Mouse (Mus musculus): ENCODE data around the gene Psmg1.
"Not testable (repeated sequence)": the region's sequence is repeated elsewhere in the genome, so short reads cannot be mapped to it uniquely, and the experiment has no call there.

Gene Psmg1

DNA sequence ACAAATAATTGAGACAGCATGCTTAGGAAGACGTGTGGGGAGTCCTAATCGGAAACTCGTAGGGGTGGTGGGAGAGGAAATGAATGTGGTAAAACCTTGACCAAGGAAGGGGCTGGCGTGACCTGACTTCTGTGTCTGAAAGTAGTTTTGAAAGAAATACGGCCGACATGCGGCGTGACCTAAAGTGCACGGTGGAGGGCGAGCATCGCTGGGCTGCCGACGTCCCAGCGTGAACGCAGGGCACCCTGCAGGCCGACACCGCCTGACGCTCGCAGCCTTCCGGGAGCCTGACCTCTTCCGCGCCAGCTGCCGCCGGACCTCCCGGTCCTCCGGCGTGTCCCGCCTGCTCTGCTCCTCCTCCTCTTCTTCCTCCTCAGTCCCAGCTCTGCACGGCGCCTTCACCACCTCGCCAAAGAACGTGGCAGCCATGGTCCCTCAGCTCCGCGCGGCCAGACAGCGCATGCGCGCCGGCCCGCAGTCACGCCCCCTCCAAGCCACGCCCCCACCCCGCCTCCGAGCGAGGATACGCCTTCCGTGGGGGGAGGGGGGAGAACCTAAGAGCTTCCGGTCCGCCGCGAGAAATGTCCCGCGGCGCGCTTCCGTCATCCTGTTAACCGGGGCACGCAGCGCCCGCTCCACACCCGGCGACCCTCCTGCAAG lies at the start of gene Psmg1:
TSS of gene Psmg1 (minus strand) at position 499 of the 660 bp plus-strand sequence.
- peak; percentile 96 for DNase-seq (ENCODE audit: low read depth, low spot score)

DNA sequence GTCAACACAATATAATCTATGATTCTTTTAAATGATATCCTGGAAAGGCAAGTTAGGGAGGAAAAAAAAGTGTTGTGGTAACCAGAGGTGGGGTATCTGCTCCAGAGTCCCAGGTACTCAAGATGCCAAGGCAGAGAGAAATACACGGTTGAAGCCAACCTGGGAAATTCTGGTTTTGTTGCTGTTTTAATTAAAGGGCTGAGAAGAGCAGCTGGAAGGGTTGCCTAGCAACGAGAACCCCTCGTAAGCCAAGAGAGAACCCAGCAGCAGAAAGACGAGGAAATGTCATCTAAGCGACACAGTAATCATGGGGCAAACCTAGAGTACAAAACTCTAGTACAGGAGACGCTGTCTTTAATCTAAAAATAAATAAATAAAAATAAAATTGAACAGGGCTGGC lies 48.8 kb upstream of the Psmg1 start:
- DNase-seq (ENCODE audit: low read depth, low spot score): no peak

- no peak for DNase-seq (ENCODE audit: low read depth, low spot score)
These were observed 43.7 kb upstream of the Psmg1 start for GRCm38 (mm10) chr16:96034473-96034872.

GRCm38 (mm10) chr16:96032368-96033043 lies 41.7 kb upstream of the Psmg1 start:
- DNase-seq (ENCODE audit: low read depth, low spot score): no peak

- peak; percentile 28 for DNase-seq (ENCODE audit: low read depth, low spot score)
These were observed 39.8 kb upstream of the Psmg1 start for GRCm38 (mm10) chr16:96030476-96031102.

DNA sequence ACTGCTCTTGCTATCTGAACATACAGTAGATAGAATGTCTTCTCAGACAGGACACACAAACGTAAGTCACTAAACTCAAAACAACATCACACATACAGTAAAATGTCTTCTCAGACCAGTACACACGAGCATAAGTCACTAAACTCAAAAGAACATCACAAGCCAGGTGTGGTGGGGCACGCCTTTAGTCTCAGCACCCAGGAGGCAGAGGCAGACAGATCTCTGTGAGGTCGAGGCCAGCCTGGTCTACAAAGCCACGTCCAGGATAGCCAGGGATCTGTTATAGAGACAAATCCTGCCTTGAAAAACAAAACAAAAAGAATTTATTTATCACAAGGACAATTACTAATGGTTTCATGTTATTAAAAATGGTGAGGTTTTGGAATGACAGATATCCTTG lies 35.5 kb upstream of the Psmg1 start:
- no peak for DNase-seq (ENCODE audit: low read depth, low spot score)

DNA sequence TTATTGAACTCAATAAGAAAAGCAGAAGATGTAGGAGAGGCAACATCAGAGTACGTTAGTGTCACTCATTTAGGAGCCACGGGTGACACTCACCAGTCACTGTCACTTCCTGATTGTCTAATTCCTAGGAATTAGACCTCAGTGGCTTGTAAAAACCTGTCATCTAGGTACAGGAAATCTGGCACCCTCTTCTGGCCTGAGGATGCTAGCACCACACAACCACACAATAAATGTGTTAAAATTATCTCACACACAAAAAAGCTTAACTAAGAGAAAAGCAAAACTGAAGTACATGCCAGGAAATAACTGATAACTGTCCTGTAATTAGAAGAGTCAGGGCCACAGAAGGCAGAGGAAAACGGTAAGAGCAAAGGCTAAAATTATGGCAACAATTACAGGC lies 34.5 kb upstream of the Psmg1 start:
- DNase-seq (ENCODE audit: low read depth, low spot score): no peak

DNA sequence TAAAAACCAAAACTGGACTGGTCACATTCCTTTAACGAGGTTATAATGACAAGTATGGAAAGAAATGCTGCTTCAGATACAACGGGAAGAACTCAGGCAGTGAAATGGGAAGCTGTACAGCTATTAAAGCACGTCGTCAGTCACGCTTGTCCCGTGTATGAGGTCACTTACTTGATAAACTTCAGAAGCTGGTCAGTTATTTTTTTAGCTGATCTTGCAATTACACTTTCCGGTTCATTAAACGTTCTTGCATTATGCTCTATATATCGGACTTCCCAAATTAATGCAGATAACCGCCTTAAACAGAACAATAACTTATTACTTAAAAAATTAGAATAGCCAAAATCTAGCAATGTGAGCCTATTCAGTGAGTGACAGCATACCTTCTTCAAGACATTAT lies 30.3 kb upstream of the Psmg1 start:
- DNase-seq (ENCODE audit: low read depth, low spot score): no peak

GRCm38 (mm10) chr16:96009124-96009523 lies 18.4 kb upstream of the Psmg1 start:
- not testable (repeated sequence) for DNase-seq (ENCODE audit: low read depth, low spot score)

- not testable (repeated sequence) for DNase-seq (ENCODE audit: low read depth, low spot score)
These were observed 13.5 kb upstream of the Psmg1 start for GRCm38 (mm10) chr16:96004278-96004677.

DNA sequence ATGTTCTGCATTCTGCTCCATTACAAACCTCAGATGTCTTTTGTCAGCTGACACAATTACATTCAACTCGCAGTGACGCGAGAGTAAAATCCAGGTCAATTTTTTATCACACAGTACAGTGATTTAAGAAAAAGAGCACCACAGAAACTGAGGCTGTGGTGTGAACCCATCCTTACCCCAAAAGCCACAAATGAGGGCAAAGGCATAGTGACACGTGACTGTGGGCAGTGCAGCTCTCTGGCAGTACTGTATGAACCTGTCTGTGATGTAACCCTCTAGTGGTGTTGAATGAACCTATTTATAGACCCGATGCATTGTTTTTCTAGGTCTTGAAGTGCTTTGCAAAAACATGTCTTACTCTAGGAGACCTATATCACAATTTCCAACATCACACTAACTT lies 8.5 kb upstream of the Psmg1 start:
- no peak for DNase-seq (ENCODE audit: low read depth, low spot score)

GRCm38 (mm10) chr16:95996156-95996555 lies 5.4 kb upstream of the Psmg1 start:
- no peak for DNase-seq (ENCODE audit: low read depth, low spot score)

- DNase-seq (ENCODE audit: low read depth, low spot score): not testable (repeated sequence)
These were observed 3.8 kb upstream of the Psmg1 start for GRCm38 (mm10) chr16:95994576-95994975.

DNA sequence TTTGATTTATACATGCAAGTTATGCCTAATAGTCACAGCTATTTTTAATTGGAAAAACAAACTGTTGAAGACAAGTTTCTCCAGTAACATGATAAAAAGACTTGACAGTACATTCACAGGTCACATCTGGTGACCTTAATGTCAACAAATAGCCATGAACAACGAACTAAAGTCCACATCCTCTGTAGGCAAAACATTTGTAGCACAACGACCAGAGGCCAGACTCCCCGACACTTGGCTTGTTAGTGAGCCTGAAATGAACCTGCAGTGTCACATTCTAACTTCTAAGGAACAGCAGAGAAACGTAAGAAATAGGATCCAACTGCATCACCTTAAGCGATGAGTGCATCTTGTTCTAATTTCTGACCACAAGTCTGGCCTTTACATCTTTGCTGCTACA lies 1.8 kb upstream of the Psmg1 start:
- DNase-seq (ENCODE audit: low read depth, low spot score): no peak

DNA sequence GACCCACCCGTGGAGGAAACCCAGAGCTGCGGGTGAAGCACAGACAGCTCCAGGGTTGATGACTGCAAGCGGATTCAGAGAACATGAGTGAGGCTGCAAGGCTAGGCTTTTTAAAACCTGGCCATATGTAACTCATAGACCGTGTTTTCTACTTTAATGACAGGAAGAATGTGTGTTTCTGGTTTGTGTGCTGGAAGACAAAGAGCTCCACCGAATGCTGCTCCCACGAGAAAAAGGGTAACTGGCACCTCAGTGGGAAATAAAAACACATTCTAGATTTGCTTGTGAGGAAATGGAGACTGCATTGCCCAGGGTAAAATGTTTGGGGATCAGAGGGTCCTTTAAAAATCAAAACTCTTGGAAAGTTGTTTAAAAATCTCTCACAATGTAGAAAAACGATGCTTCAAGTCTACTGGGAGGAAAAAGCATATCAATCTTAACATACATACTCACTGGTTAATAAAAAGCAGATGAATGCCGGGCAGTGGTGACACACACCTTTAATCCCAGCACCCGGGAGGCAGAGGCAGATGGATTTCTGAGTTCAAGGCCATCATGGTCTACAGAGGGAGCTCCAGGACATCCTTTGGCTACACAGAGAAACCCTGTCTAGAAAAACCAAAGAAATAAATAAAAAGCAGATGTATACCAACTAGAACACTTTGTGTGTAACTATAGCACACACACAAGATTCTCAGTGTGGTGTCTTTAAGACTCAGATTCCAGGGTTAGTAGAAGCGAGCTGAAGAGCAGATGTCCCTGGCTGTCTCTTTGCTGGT lies 551 bp upstream of the Psmg1 start:
- peak; percentile 54 for DNase-seq (ENCODE audit: low read depth, low spot score)

- DNase-seq (ENCODE audit: low read depth, low spot score): no peak
These were observed 5.8 kb downstream of the Psmg1 start for GRCm38 (mm10) chr16:95984911-95985310.

DNA sequence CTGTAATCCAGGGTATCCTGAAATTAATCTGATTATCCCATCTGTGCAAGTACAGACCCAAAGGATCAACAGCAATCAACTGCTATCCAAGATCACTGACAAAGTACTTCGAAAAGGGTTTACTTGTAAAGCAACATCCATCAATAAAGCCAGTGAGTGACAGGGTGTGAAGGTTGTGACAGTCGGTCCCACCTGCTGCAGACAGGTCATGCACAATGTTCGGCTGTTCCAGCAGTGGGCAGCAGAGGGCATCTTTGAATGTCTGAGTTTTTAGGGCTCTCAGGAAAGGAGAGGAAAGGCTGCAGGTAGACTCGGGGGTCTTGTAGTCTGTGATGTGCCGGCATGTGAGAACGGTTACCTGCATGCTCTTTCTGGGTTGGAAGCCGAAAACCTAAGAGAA lies 7.2 kb downstream of the Psmg1 start:
- DNase-seq (ENCODE audit: low read depth, low spot score): peak; percentile 53

DNA sequence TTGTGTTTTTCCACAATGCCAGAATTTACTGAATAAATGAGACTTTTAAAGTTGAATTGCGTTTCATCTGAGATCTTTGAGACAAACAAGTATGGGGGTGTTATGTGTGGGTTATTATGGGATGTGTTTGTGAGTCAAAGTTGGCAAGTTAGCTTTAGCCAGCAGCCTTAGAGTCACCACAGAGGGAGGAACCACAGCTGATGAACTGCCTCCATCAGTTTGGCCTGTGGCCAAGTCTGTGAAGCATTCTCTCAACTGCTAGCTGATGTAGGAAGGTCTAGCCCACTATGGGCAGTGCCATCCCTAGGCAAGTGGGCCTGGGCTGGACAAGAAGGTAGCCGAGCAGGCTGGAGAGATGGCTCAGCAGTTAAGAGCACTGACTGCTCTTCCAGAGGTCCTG lies 19.9 kb downstream of the Psmg1 start:
- no peak for DNase-seq (ENCODE audit: low read depth, low spot score)

DNA sequence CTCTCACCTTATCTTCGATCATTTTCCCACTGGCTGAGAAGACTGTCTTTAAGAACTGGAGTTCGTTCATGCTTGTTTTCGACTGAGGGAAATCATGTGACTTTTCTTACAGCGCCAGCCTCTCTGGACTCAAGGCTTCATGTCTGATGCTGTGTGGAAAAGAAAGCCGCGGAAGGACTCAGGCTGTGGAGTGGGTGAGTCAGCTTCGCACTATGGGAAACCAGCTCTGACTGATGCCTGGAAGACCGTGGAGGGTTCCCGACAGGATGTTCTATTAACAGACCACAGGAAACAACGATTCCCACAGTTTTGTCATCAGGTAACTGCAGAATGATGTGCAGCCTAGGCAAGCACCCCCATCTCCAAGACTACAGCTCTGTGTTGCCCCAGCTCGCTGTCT lies 23.3 kb downstream of the Psmg1 start:
- DNase-seq (ENCODE audit: low read depth, low spot score): no peak

GRCm38 (mm10) chr16:95964427-95965023 lies 26.2 kb downstream of the Psmg1 start:
- DNase-seq (ENCODE audit: low read depth, low spot score): peak; percentile 41

- not testable (repeated sequence) for DNase-seq (ENCODE audit: low read depth, low spot score)
These were observed 29.3 kb downstream of the Psmg1 start for GRCm38 (mm10) chr16:95961484-95961883.

- DNase-seq (ENCODE audit: low read depth, low spot score): not testable (repeated sequence)
These were observed 30.1 kb downstream of the Psmg1 start for GRCm38 (mm10) chr16:95960689-95961088.
